Mouse (Mus musculus): ENCODE results near the gene Cmc1.

GRCm38 (mm10) chr9:118041022-118041400 lies 109.0 kb downstream of the Cmc1 start:
- TF ChIP-seq POLR2A (IDR thresholded peaks at IDR 0.05; ENCODE audit: borderline replicate concordance, extremely low read depth, insufficient read depth, insufficient read length, poor library complexity, severe bottlenecking) (no peak), CTCF (IDR thresholded peaks at IDR 0.05; ENCODE audit: borderline replicate concordance, extremely low read depth, insufficient read depth, insufficient read length) (no peak)

All from brain, embryonic 14.5 days (tissue).